Mouse (Mus musculus): Measurements from ENCODE around the gene Wdr91.

GRCm38 (mm10) chr6:34914462-34914861 lies 3.8 kb upstream of the Wdr91 start:
- TF ChIP-seq CEBPB (IDR thresholded peaks at IDR 0.05; ENCODE audit: insufficient read depth, poor library complexity, severe bottlenecking): no peak
- no peak for TF ChIP-seq POLR2A (IDR thresholded peaks at IDR 0.05; ENCODE audit: insufficient read length, low read depth)
- no peak for TF ChIP-seq E2F4 (IDR thresholded peaks at IDR 0.05; ENCODE audit: insufficient read depth)
- TF ChIP-seq MAX (IDR thresholded peaks at IDR 0.05; ENCODE audit: low read depth): no peak
- no peak for TF ChIP-seq POLR2AphosphoS2 (IDR thresholded peaks at IDR 0.05; ENCODE audit: insufficient read length, low read depth)

Measured in myocyte (in vitro differentiated cells).